Mouse (Mus musculus) intestine, embryonic 14.5 days (tissue): ENCODE data around the gene Emcn. TPM values are rescaled to one million over a fixed set of nuclear protein-coding genes. Genes with fewer than 3 reads are reported as not detected.

ENCODE experiments used
- ATAC-seq: fragments of 200-750 bp; cut with Nextera tagmentation; replicated peaks from 2 replicates; pipeline ENCODE4 v1.8.0; 2017; ENCODE audit warnings: low read depth, moderate number of reproducible peaks, moderate TSS enrichment, moderate library complexity; ENCODE audit not compliant: low FRiP score, low TSS enrichment
- DNase-seq: peaks from one replicate; pipeline ENCODE4 v3.0.0-alpha.2; 2018; ENCODE audit warnings: low spot score
- H3K27ac ChIP-seq: fragments of 300-500 bp; sonication (generic); 2 replicates; pipeline ENCODE4 v1.5.1; 2014; ENCODE audit warnings: low read depth, mild to moderate bottlenecking, control low read depth
- H3K27me3 ChIP-seq: fragments of 300-500 bp; sonication (generic); replicated peaks from 2 replicates; pipeline ENCODE4 v1.6.1; 2014; ENCODE audit warnings: low read length, control low read depth; ENCODE audit not compliant: control insufficient read depth, insufficient read depth
- H3K36me3 ChIP-seq: fragments of 300-500 bp; sonication (generic); 2 replicates; pipeline ENCODE4 v1.6.1; 2014; ENCODE audit warnings: low read length, control low read depth; ENCODE audit not compliant: control insufficient read depth, insufficient read depth
- H3K4me1 ChIP-seq: fragments of 300-500 bp; sonication (generic); replicated peaks from 2 replicates; pipeline ENCODE4 v1.6.1; 2014; ENCODE audit warnings: low read length, control low read depth, mixed read lengths; ENCODE audit not compliant: control insufficient read depth, insufficient read depth
- H3K4me2 ChIP-seq: fragments of 300-500 bp; sonication (generic); 2 replicates; pipeline ENCODE4 v1.6.1; 2014; ENCODE audit warnings: low read length
- H3K4me3 ChIP-seq: fragments of 300-500 bp; sonication (generic); 2 replicates; pipeline ENCODE4 v1.5.1; 2014; ENCODE audit warnings: low read depth, low read length, control low read depth, mixed read lengths
- H3K9ac ChIP-seq: fragments of 300-500 bp; sonication (generic); 2 replicates; pipeline ENCODE4 v1.6.1; 2014; ENCODE audit warnings: mild to moderate bottlenecking, low read length
- H3K9me3 ChIP-seq: fragments of 300-500 bp; sonication (generic); 2 replicates; pipeline ENCODE4 v1.6.1; 2016; ENCODE audit warnings: low read length, control low read depth; ENCODE audit not compliant: control insufficient read depth
- WGBS: fragments of 180-500 bp; shearing (Covaris S2); extraction: QIAGEN DNeasy Blood & Tissue Kit; methylation state at CpG from one replicate; pipeline ENCODE4 v1.1.7; 2014; 5-methylcytosine and 5-hydroxymethylcytosine counted together
- polyA plus RNA-seq: library from polyadenylated mRNA; unstranded; fragments of >200 nt; fragmentation: Nextera tagmentation; extraction: Ambion mirVana; gene quantifications from 2 replicates; pipeline ENCODE4 v1.2.1, GENCODE M21; 2014

Gene Emcn
- polyA plus RNA-seq, result 24.6 and 26.1 TPM in 2 replicates

DNA sequence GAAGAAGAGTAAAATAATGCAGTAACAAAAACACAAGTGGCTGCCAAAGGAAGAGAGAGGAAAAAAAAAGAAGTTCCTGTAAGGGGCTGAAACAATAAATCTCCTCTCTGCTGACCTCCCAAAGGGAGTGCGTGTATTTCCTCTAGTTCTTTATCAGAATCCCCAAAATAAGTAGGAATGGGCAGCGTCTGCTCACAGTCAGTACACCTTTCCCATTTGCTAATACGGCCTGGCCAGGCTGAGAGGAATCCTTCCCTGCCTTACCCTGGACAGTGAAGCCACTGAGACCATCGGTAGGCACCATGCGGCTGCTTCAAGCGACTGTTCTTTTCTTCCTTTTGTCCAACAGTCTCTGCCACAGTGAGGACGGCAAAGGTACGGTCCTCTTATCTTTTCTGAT is at the start of gene Emcn:
Gene Emcn (plus strand): TSS at position 130 of the 400 bp plus-strand sequence.
- no peaks in the 10 kb centered on the region for H3K9me3 ChIP-seq
- H3K27me3 ChIP-seq, result no peaks in the 10 kb centered on the region
- ATAC-seq, result no peak
- no peaks in the 10 kb centered on the region for H3K36me3 ChIP-seq
- WGBS, result 54% methylated on average over 8 of the region's 8 CpGs
- H3K4me2 ChIP-seq, result no peak within 1 kb of the TSS
- no peak within 1 kb of the TSS for H3K27ac ChIP-seq
- H3K9ac ChIP-seq, result no peak within 1 kb of the TSS
- DNase-seq, result no peak
- no peaks in the 10 kb centered on the region for H3K4me1 ChIP-seq
- peak within 1 kb of the TSS; percentile 8; the same call in 1 of the 2 replicates for H3K4me3 ChIP-seq

GRCm38 (mm10) chr3:137293174-137293591 is 47.7 kb upstream of the Emcn start:
- DNase-seq, result no peak
- Histone ChIP-seq H3K4me3 (no peak overlapping the region), H3K27ac (no peak overlapping the region), H3K27me3 (no peaks in the 10 kb centered on the region), H3K9me3 (no peaks in the 10 kb centered on the region), H3K4me2 (no peak overlapping the region), H3K4me1 (no peaks in the 10 kb centered on the region), H3K9ac (no peak overlapping the region), H3K36me3 (no peaks in the 10 kb centered on the region)
- ATAC-seq, result no peak
- WGBS, result 46% methylated on average over 6 of the region's 6 CpGs

GRCm38 (mm10) chr3:137298230-137298629 is 42.6 kb upstream of the Emcn start:
- no peaks in the 10 kb centered on the region for H3K36me3 ChIP-seq
- no peaks in the 10 kb centered on the region for H3K27me3 ChIP-seq
- no peak overlapping the region for H3K27ac ChIP-seq
- no peak for DNase-seq
- no peaks in the 10 kb centered on the region for H3K9me3 ChIP-seq
- 61% methylated on average over 2 of the region's 2 CpGs for WGBS
- H3K4me3 ChIP-seq, result no peak overlapping the region
- no peak overlapping the region for H3K4me2 ChIP-seq
- no peak overlapping the region for H3K9ac ChIP-seq
- ATAC-seq, result no peak
- no peaks in the 10 kb centered on the region for H3K4me1 ChIP-seq

DNA sequence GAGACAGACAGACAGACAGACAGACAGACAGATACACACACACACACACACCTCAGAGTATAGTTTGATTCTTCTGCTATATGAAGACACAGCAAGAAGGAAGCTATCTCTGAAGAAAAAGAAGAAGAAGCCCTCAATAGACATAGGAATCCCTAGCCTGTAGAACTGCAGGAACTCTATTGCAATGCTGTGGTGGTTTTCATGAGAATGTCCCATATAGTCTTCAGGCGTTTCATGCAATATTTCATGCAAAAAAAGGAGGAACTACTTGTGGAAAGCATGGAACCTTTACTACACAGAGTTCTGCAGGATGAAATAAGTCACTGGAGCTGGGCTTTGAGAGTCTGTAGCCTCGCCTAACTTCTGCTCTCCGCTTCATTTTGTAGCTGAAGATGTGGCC is 40.7 kb upstream of the Emcn start:
- ATAC-seq (no peak), DNase-seq (no peak)
- Histone ChIP-seq H3K36me3 (no peaks in the 10 kb centered on the region), H3K4me3 (no peak overlapping the region), H3K9me3 (no peaks in the 10 kb centered on the region), H3K27me3 (no peaks in the 10 kb centered on the region), H3K4me2 (no peak overlapping the region), H3K27ac (no peak overlapping the region), H3K9ac (no peak overlapping the region), H3K4me1 (no peaks in the 10 kb centered on the region)
- 74% methylated on average over 3 of the region's 3 CpGs for WGBS

- H3K27me3 ChIP-seq, result no peaks in the 10 kb centered on the region
- DNase-seq (no peak), ATAC-seq (no peak)
- H3K4me2 ChIP-seq, result no peak overlapping the region
- no peak overlapping the region for H3K27ac ChIP-seq
- H3K9me3 ChIP-seq, result no peaks in the 10 kb centered on the region
- H3K9ac ChIP-seq, result no peak overlapping the region
- no peaks in the 10 kb centered on the region for H3K36me3 ChIP-seq
- no peaks in the 10 kb centered on the region for H3K4me1 ChIP-seq
- H3K4me3 ChIP-seq, result no peak overlapping the region
Measured at GRCm38 (mm10) chr3:137301195-137301594, 39.7 kb upstream of the Emcn start.

GRCm38 (mm10) chr3:137302804-137303203 is 38.1 kb upstream of the Emcn start:
- no peak overlapping the region for H3K4me2 ChIP-seq
- no peak overlapping the region for H3K27ac ChIP-seq
- no peaks in the 10 kb centered on the region for H3K4me1 ChIP-seq
- DNase-seq (no peak), ATAC-seq (no peak)
- no peak overlapping the region for H3K4me3 ChIP-seq
- no peaks in the 10 kb centered on the region for H3K9me3 ChIP-seq
- 45% methylated on average over 4 of the region's 4 CpGs for WGBS
- no peak overlapping the region for H3K9ac ChIP-seq
- no peaks in the 10 kb centered on the region for H3K27me3 ChIP-seq
- H3K36me3 ChIP-seq, result no peaks in the 10 kb centered on the region

- H3K27ac ChIP-seq, result no peak overlapping the region
- ATAC-seq (no peak), DNase-seq (no peak)
- H3K36me3 ChIP-seq, result no peaks in the 10 kb centered on the region
- no peak overlapping the region for H3K4me2 ChIP-seq
- no peaks in the 10 kb centered on the region for H3K4me1 ChIP-seq
- no peaks in the 10 kb centered on the region for H3K9me3 ChIP-seq
- no peak overlapping the region for H3K9ac ChIP-seq
- H3K27me3 ChIP-seq, result no peaks in the 10 kb centered on the region
- H3K4me3 ChIP-seq, result no peak overlapping the region
Measured at GRCm38 (mm10) chr3:137309959-137310358, 30.9 kb upstream of the Emcn start.

GRCm38 (mm10) chr3:137312540-137312939 is 28.3 kb upstream of the Emcn start:
- no peak for DNase-seq

GRCm38 (mm10) chr3:137313775-137314362 is 27.0 kb upstream of the Emcn start:
- no peak for ATAC-seq
- WGBS, result 86% methylated on average over 2 of the region's 2 CpGs

More at GRCm38 (mm10) chr3:137312540-137312939, 28.3 kb upstream of the Emcn start:
- no peak overlapping the region for H3K27ac ChIP-seq
- no peaks in the 10 kb centered on the region for H3K36me3 ChIP-seq
- H3K4me2 ChIP-seq, result no peak overlapping the region
- no peaks in the 10 kb centered on the region for H3K27me3 ChIP-seq
- no peaks in the 10 kb centered on the region for H3K9me3 ChIP-seq
- WGBS, result 70% methylated on average over 3 of the region's 3 CpGs
- H3K9ac ChIP-seq, result no peak overlapping the region
- H3K4me1 ChIP-seq, result no peaks in the 10 kb centered on the region
- H3K4me3 ChIP-seq, result no peak overlapping the region
- ATAC-seq, result no peak

More at GRCm38 (mm10) chr3:137313775-137314362, 27.0 kb upstream of the Emcn start:
- H3K9me3 ChIP-seq, result no peaks in the 10 kb centered on the region
- H3K4me1 ChIP-seq, result no peaks in the 10 kb centered on the region
- H3K4me3 ChIP-seq, result no peak overlapping the region
- no peak overlapping the region for H3K4me2 ChIP-seq
- no peaks in the 10 kb centered on the region for H3K36me3 ChIP-seq
- no peaks in the 10 kb centered on the region for H3K27me3 ChIP-seq
- no peak for DNase-seq
- H3K27ac ChIP-seq, result no peak overlapping the region
- H3K9ac ChIP-seq, result no peak overlapping the region
